Mouse (Mus musculus): ENCODE measurements around the gene Mesp2. TPM values are rescaled to one million over a fixed set of nuclear protein-coding genes. Genes with fewer than 3 reads are reported as not detected.

Mesp2 gene
- total RNA-seq, 4 experiments from 2014 or later: 1.1 to 2.4 (median 1.7) TPM

DNA sequence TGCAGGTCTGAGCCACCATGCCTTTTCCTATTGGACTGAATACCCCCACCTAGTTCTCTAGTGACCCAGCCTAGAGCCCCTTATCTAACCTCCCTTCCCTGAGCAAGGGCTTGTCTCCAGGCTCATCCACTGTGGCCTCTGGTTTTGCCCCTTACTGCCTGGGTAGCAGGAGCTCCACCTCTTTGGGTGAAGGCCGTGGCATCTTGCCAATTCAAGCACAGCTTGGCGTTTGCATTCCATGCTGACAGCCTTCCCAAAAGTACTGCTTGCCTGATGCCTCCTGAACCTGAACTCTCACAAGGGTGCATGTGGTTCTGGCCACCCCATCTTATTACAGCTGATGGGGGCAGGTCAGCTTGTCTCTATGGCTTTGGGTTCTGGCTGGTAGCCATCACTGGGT, 6.6 kb upstream of the Mesp2 start:
- DNase-seq (ENCODE audit: low spot score in 2 of 2): no peak

- no peak for DNase-seq (ENCODE audit: low spot score in 2 of 2)
Measured at GRCm38 (mm10) chr7:79808561-79808960, 2.0 kb upstream of the Mesp2 start.

DNA sequence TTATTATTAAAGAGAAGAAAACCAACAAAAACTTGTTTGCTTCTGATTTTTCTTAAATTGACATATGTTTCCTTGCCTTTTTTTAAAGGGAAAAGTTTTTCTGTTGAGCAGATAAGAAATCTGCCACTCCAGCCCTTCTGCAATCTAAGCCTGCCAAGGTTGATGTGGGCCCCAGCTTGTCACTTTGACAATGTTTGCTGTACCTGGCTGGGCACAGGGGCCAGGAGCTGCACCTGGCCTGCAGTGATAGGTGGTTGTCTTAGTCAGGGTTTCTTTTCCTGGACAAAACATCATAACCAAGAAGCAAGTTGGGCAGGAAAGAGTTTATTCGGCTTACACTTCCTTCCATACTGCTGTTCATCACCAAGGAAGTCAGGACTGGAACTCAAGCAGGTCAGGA, 2.9 kb downstream of the Mesp2 start:
- no peak for DNase-seq (ENCODE audit: low spot score in 2 of 2)

- no peak for DNase-seq (ENCODE audit: low spot score in 2 of 2)
Measured at GRCm38 (mm10) chr7:79818321-79818720, 7.8 kb downstream of the Mesp2 start.

DNA sequence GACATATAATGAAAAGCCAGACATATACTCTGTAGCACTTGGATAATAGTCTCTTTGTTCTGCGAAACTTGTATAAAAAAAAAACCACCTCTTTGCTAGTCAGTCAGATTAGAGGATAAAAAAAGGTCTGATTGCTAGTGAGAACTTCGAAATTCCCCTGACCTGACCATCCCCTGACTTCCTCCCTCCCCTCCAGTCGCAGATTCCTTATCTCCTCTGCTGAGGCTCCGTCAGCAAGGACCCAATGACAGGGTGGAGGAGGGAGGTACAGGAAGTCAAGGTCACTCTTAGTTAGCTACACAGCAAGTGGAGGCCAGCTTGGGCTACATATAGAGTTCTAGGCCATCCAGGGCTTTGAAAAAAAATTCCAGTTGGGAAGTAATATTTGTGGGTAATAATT, 9.0 kb downstream of the Mesp2 start:
- DNase-seq (ENCODE audit: low spot score in 2 of 2): no peak

DNA sequence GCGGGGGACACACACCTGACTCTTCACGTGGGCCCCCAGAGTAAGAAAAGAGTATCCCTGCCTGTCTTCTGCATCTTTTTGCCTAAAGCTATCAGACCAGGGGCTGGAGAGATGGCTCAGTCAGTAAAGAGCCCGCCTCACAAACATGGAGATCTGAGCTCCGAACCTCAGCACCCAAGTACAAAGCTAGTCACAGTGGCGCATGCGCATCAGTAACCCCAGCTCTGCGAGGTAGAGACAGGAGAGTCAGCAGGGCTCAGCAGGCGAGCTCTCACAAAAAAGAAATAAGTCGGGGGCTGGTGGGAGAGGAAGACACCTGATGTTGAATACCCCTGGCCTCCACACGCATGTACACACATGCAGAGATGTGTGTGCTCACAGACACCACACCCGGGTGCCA, 9.5 kb downstream of the Mesp2 start:
- DNase-seq (ENCODE audit: low spot score in 2 of 2): no peak

DNA sequence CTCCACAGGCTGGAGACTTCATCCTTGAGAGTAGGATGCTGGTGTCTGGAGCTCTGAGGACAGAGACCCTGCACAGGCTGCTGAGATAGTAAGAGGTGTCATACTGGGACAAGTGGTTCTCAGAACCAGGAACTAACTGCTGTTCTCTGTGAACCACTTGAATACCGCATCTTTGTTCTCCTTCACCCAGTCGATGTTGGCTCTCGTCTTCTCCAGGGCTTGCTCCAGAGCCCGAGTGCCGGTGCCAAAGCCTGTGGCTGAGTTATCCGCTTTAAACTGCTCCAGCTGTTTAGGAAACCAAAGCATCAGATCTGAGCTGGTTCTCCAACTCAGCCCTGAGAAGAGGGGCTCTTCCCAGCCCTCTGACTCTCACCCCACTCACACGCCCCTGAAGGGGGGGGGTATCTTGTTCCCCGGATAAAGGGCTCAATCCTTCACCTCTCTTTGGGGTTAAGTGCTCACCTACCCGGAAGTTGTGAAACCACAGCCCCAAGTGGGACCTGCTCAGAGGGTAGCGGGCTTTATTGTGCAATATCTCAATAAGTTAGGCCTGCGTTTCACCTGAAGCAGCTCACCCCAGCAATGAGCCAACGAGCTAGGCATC, 11.7 kb downstream of the Mesp2 start:
- DNase-seq (ENCODE audit: low spot score in 2 of 2): no peak

GRCm38 (mm10) chr7:79828341-79828740, 17.8 kb downstream of the Mesp2 start:
- DNase-seq (ENCODE audit: low spot score in 2 of 2): no peak

- DNase-seq (ENCODE audit: low spot score in 2 of 2): no peak
Measured at GRCm38 (mm10) chr7:79831145-79831544, 20.6 kb downstream of the Mesp2 start.

- no peak for DNase-seq (ENCODE audit: low spot score in 2 of 2)
Measured at GRCm38 (mm10) chr7:79831585-79831984, 21.1 kb downstream of the Mesp2 start.

- no peak for DNase-seq (ENCODE audit: low spot score in 2 of 2)
Measured at GRCm38 (mm10) chr7:79832980-79833379, 22.5 kb downstream of the Mesp2 start.

GRCm38 (mm10) chr7:79835196-79835595, 24.7 kb downstream of the Mesp2 start:
- DNase-seq (ENCODE audit: low spot score in 2 of 2): no peak

DNA sequence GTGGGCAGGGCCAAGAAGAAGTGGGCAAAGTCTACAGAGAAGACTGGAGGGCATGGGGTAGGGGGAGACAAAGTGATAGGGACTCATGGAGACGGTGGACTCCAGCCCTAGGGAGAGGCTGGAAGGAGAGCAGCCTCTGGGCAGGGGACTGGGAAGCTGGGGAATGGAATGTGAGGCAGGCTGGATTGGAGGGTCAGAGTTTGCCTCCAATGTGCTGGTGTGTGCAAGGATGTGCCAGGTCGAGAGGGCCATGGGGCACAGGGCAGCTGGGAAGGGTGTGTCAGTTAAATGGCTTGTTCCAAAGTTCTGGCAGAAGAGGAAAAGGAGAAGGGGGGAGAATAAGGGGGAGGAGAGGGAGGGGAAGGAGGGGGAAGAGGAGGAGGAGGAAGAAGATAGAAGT, 26.7 kb downstream of the Mesp2 start:
- no peak for DNase-seq (ENCODE audit: low spot score in 2 of 2)

- DNase-seq (ENCODE audit: low spot score in 2 of 2): no peak
Measured at GRCm38 (mm10) chr7:79842163-79842562, 31.6 kb downstream of the Mesp2 start.

DNA sequence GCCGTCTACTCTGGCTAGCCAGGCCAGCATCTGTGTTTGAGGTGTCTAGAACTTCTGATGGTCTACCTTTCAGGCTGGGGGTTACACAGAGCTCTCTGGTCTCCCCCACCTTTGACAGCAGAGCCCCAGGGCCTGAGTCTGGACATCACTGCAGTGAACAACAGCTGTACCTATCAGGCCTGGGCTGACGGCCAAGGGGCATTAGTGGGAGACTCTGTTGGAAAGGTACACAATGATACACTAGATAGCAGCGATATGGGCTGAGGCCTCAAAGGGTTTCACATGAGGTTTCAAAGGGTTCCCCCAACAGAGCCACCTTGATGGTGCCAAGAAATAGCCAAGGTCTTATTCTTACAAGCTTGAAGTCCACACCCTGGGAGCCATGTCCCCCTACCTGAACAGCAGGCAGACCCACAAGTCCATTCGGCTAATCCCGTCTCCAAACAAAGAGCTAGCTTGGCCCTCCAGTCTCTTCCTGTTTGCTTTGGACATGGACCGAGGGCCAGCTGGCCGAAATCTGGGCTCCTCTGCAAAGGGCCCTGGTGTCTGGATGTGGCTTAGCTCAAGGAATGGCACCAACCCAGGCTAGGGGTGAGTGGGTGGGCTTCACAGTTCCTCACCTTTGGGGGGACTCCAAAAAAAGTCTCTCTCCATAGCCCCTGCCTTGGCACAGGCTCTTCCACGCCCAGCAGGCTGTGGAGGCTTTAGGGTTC, 33.7 kb downstream of the Mesp2 start:
- no peak for DNase-seq (ENCODE audit: low spot score in 2 of 2)

DNA sequence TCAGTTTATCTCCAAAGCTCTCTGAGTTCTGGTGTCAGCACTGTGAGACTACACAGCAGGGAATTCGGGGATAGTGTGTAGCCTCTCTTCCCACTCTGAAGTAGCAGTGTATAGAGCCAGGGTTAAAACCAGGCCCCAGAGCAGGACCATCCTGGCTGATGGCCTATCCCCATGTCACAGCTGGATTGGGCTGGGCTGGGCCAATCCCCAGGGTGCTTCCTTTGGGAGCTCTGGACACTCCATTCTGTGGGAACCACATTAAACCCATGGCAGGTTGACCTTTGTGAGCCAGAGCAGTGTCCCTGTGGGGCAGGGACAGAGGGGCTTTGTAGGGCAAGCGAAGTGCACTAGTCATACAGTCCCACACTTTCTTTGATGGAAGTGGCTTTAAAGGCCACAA, 35.8 kb downstream of the Mesp2 start:
- no peak for DNase-seq (ENCODE audit: low spot score in 2 of 2)

DNA sequence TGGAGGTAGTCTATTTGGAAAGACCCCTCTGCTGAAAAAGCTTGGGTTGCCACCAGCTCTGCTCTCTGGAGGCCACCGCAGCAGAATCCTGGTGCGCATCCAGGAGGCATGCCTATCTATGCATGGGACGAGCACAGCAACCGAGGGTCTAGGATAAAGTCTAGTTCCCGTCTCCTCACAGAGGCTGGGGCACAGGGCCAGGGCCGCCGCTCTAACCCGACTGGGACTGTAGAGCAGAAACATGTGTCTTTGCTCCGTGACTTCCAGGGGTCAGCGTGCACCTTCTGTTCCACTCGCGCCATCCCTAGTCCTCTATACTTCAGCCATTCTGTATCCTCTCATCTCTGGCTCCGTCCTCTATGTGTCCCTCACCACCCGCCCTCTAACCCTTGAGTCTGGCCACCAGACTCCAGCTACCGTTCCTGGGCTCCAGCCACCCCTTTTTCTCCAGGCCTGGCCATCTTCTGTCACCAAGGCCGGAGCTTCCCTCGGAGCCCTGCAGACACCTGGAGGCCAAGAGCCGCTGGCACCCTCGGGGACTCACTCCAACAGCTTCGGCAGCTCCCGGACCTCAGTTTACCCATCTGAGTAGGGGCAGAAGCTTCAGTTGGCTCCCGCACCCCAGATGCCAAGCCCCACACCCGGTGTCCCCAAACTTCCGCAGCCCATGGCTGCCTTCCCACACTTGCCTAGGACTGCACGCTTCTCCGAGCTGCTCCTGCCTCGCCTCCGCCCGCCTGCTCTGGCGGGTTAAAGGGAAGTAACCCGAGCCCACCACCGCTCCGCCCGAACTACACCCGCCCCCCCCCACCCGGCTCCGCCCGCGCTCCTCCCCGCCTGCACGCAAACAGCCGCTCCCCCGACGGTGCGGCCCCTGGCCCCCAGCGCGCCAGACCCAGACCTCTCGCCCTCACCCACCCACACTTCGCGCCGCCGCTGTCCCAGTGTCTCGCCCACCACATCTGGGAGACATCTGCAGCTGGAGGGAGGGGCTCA, 37.2 kb downstream of the Mesp2 start:
- no peak for DNase-seq (ENCODE audit: low spot score in 2 of 2)

- no peak for DNase-seq (ENCODE audit: low spot score in 2 of 2)
Measured at GRCm38 (mm10) chr7:79856305-79856704, 45.8 kb downstream of the Mesp2 start.

DNA sequence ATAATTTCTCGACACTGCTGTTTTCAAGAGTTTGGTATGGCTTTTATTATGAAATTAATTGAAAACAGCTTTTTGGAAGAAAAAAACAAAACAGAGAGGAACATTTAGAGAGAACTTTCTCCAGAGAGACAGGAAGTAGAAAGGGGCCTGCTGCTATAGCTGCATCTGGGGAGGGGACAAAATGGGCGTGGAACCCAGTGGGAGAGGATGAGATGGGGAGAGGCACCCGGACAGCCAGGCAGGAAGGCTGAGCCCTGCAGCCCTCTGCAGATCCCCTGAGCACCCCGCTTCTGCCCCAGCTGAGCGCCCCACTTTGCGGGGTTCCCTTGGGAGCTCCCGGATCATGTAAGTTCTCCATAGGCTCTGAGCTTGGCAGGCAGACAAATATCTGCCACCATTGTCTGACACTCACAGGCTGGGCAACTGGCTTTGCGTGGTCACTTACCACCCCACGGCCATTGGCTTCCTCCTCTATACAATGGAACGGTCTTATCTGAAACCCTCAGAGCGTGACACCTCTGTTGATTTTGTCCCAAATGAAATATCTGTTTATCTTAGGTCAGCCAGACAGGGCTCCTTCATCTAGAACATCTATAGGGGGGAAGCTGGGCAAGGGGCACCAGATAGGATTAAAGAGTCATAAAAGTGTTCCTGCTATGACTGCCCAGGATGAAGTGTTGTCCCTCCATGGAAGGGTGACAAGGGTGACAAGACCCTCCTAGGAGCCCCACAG, 47.8 kb downstream of the Mesp2 start:
- DNase-seq (ENCODE audit: low spot score in 2 of 2): no peak

DNA sequence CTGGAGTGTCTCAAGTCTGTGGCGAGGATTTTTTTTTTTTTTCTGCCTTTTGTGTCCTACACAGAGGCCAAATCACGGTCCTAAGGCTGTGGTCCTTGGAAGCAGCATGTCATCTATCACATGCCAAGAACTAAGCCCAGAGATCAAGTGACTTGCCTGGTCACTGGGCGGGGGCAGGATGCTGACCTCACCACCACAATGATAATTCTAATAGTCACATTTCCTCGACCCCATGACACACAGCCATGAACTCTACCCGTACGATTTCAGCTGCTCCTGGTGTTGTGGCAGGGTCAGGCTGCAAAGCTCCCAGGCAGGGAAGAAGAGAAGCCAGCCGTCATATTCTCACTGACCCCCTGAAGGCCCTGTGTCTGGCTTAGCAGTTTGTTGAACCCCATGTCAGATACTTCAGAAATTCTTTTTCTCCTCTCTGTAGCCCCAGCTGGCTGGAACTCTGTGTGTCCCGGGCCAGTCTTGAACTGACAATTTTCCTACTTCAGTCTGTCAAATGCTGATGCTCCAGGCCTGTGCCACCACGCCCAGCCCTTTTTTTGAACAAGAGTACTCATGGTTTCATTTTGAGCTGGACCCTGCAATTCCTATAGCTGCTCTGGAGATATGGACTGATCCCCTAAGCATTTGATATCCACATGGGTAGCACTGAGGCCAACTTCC, 48.6 kb downstream of the Mesp2 start:
- DNase-seq (ENCODE audit: low spot score in 2 of 2): no peak

DNA sequence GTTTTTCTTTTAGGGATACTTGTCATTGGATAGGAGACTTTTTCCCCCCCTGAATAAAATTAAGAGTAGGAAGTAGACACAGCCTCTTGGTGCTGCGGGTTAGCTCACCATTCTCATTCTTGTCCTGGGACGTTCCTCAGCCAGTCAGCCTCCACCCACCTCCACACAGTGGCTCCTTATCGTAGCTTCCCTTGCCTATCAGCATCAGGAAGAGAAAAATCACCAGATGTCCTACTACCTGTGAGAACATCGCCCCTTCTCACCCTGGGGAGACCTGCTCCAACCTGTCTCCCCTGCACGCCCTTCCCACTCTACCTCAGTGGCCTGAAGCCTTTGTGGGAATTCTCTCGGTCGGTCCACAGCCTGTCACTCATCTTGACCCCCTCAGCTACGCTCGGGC, 50.3 kb downstream of the Mesp2 start, which contains the start of gene Anpep:
Anpep (minus strand) TSS at position 249 of the 400 bp plus-strand sequence.
- DNase-seq (ENCODE audit: low spot score in 2 of 2): no peak

Measured in left cerebral cortex, adult 8-10 months (tissue).